Mouse (Mus musculus) CH12.LX (cell line): ENCODE data around the gene Fgf23.

ENCODE experiments used
- BHLHE40 ChIP-seq: IDR thresholded peaks from 2 replicates; pipeline ENCODE4 v1.6.1; 2011; ENCODE audit warnings: mild to moderate bottlenecking, low read depth, low read length, improper control_type of control experiment
- CTCF ChIP-seq, 2 experiments: IDR thresholded peaks in 1 of 2; conservative IDR thresholded peaks in 1 of 2; 2 replicates each; pipeline ENCODE4 v1.5.1; 2011 to 2012; ENCODE audit warnings: low read depth in 2 of 2, low read length in 2 of 2, improper control_type of control experiment in 1 of 2, inconsistent platforms in 1 of 2, mild to moderate bottlenecking in 1 of 2, moderate library complexity in 1 of 2
- EP300 ChIP-seq: IDR thresholded peaks from 2 replicates; pipeline ENCODE4 v1.6.1; 2011; ENCODE audit warnings: low read length, improper control_type of control experiment
- JUN ChIP-seq: IDR thresholded peaks from 2 replicates; pipeline ENCODE4 v1.6.1; 2011; ENCODE audit warnings: low read depth, mild to moderate bottlenecking, low read length, improper control_type of control experiment, moderate library complexity; ENCODE audit not compliant: insufficient read depth
- JUND ChIP-seq: conservative IDR thresholded peaks from 2 replicates; pipeline ENCODE4 v1.6.1; 2011; ENCODE audit warnings: low read depth, low read length, improper control_type of control experiment
- MAFK ChIP-seq: IDR thresholded peaks from 2 replicates; pipeline ENCODE4 v1.6.1; 2011; ENCODE audit warnings: low read length, improper control_type of control experiment; ENCODE audit not compliant: insufficient replicate concordance
- MXI1 ChIP-seq: IDR thresholded peaks from 2 replicates; pipeline ENCODE4 v1.6.1; 2011; ENCODE audit warnings: mild to moderate bottlenecking, low read depth, low read length, improper control_type of control experiment
- NELFE ChIP-seq: IDR thresholded peaks from 2 replicates; pipeline ENCODE4 v1.6.1; 2011; ENCODE audit warnings: low read depth, low read length, improper control_type of control experiment
- POLR2A ChIP-seq: IDR thresholded peaks from 2 replicates; pipeline ENCODE4 v1.6.1; 2011; ENCODE audit warnings: low read depth, mild to moderate bottlenecking, improper control_type of control experiment, low read length
- SIN3A ChIP-seq: IDR thresholded peaks from 2 replicates; pipeline ENCODE4 v1.6.1; 2012; ENCODE audit warnings: low read length, improper control_type of control experiment, inconsistent platforms
- TCF12 ChIP-seq: IDR thresholded peaks from 2 replicates; pipeline ENCODE4 v1.6.1; 2014; ENCODE audit warnings: low read depth, mild to moderate bottlenecking, inconsistent platforms, low read length, improper control_type of control experiment
- ZC3H11A ChIP-seq: IDR thresholded peaks from 2 replicates; pipeline ENCODE4 v1.6.1; 2012; ENCODE audit warnings: low read depth, mild to moderate bottlenecking, inconsistent platforms, low read length, improper control_type of control experiment
- ZMIZ1 ChIP-seq: IDR thresholded peaks from 2 replicates; pipeline ENCODE4 v1.6.1; 2012; ENCODE audit warnings: low read depth, mild to moderate bottlenecking, inconsistent platforms, low read length, improper control_type of control experiment

DNA sequence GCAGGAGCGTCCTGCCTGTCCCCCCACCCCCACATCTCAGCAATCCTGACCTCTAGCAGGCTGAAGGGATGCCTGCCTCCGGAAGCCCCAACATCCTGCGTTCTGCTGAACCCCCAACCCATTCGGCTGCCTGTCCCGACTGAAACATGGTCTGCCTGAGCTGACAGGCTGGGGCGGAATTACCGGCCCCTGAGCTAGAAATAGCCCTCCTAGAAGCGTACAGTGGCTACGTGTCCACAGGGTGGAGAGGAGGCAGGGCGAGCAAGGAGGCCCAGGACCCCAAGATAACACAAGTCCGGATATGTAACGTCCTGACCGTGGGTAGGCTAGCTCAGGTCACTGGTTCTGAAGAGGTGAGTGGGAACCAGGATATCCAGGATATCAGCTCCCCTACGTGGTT, 7.9 kb upstream of the Fgf23 start:
- no peak for TF ChIP-seq ZC3H11A
- TF ChIP-seq SIN3A, result no peak
- TF ChIP-seq TCF12, result no peak
- no peak for TF ChIP-seq POLR2A
- no peak for TF ChIP-seq EP300
- no peak for TF ChIP-seq CTCF (conservative IDR thresholded peaks at IDR 0.05 in 1 of 2, IDR thresholded peaks at IDR 0.05 in 1 of 2; ENCODE audit: low read depth in 2 of 2, low read length in 2 of 2)
- no peak for TF ChIP-seq ZMIZ1
- TF ChIP-seq NELFE, result no peak
- no peak for TF ChIP-seq JUND
- no peak for TF ChIP-seq JUN
- no peak for TF ChIP-seq MXI1
- no peak for TF ChIP-seq BHLHE40
- no peak for TF ChIP-seq MAFK
